Comparison of ENCODE assay signal across 10 mouse cellular contexts in genomic region chr2:33203284-33203683, GRCm38 (mm10). TPM values are rescaled to one million over a fixed set of nuclear protein-coding genes. Genes with fewer than 3 reads are reported as not detected.
DNase-seq lines count a peak whose midpoint lies in the region; ATAC-seq and TF ChIP-seq lines count a peak whose summit lies in the region.
"Had no signal": no experiment of that assay in that cellular context is flagged by ENCODE, and none has a peak within 500 bp of the region (broad histone marks: within the 10 kb centered on the region; RNA-seq: fewer than 3 reads in every experiment).

No protein-coding gene starts in this region.

- no peaks in the 10 kb centered on the region for H3K9me3 ChIP-seq in CH12.LX (replicated peaks; ENCODE audit: low read length)
- H3K9me3 ChIP-seq in heart, postnatal 0 days (replicated peaks; ENCODE audit: control insufficient read depth, low read length) = no peaks in the 10 kb centered on the region
- H3K9me3 ChIP-seq in midbrain, postnatal 0 days (ENCODE audit: low read length) = no peaks in the 10 kb centered on the region

- no peak overlapping the region for H3K4me3 ChIP-seq in heart, adult 2 months
- H3K4me3 ChIP-seq in CH12.LX (replicated peaks in 1 of 3; ENCODE audit: low read depth in 2 of 3, low read length in 2 of 3, poor library complexity in 1 of 3) = no peak overlapping the region
- no peak overlapping the region for H3K4me3 ChIP-seq in heart, postnatal 0 days (ENCODE audit: low read depth, low read length)
- no peak overlapping the region for H3K4me3 ChIP-seq in midbrain, postnatal 0 days (ENCODE audit: low read depth, low read length)
- H3K4me3 ChIP-seq: erythroblast, embryonic 14.5 days had no signal

- H3K4me1 ChIP-seq in heart, adult 2 months (ENCODE audit: control insufficient read depth, insufficient read depth, low read length) = peaks cover 26% of the 10 kb centered on the region
- H3K4me1 ChIP-seq in CH12.LX (ENCODE audit: control insufficient read depth in 1 of 2, insufficient read depth in 2 of 2) = peaks cover 9 to 64% of the 10 kb centered on the region in 2 experiments
- peaks cover 73% of the 10 kb centered on the region for H3K4me1 ChIP-seq in heart, postnatal 0 days (ENCODE audit: control insufficient read depth, insufficient read depth)
- H3K4me1 ChIP-seq in midbrain, postnatal 0 days (ENCODE audit: insufficient read depth, low read length) = peaks cover 12% of the 10 kb centered on the region; the same call in 1 of the 2 replicates

- TF ChIP-seq RAD21 in CH12.LX (IDR thresholded peaks at IDR 0.05; ENCODE audit: low read depth, low read length) = no peak

- peak overlapping the region; percentile 68 for H3K27ac ChIP-seq in heart, adult 2 months
- H3K27ac ChIP-seq in CH12.LX (ENCODE audit: insufficient read depth, low read depth) = no peak overlapping the region
- peak overlapping the region; percentile 65 for H3K27ac ChIP-seq in heart, postnatal 0 days (ENCODE audit: low read depth)
- H3K27ac ChIP-seq in midbrain, postnatal 0 days (ENCODE audit: low read depth, low read length) = peak overlapping the region; percentile 38; the same call in 1 of the 2 replicates

- H3K27me3 ChIP-seq in heart, adult 2 months (ENCODE audit: control insufficient read depth, insufficient read depth, low read length) = no peaks in the 10 kb centered on the region
- H3K27me3 ChIP-seq in CH12.LX (replicated peaks) = no peaks in the 10 kb centered on the region
- no peaks in the 10 kb centered on the region for H3K27me3 ChIP-seq in heart, postnatal 0 days (ENCODE audit: control insufficient read depth, insufficient read depth, low read length)
- no peaks in the 10 kb centered on the region for H3K27me3 ChIP-seq in midbrain, postnatal 0 days (ENCODE audit: insufficient read depth, low read length)

- in situ Hi-C loops in CH12.LX (cut with MboI; ENCODE audit: low pct_ligation_motif_present, low pct_unique_long_range_greater_than_20kb, low sequenced_read_pairs) = no loop called here

- no peak for TF ChIP-seq POLR2A in heart, adult 2 months (IDR thresholded peaks at IDR 0.05; ENCODE audit: insufficient read depth, low read depth, low read length)
- TF ChIP-seq POLR2A in CH12.LX (IDR thresholded peaks at IDR 0.05; ENCODE audit: low read depth, low read length) = no peak

- dilution Hi-C loops in CH12.LX (cut with MboI; ENCODE audit: extremely low pct_ligation_motif_present, extremely low pct_unique_long_range_greater_than_20kb, low sequenced_read_pairs) = no loop called here

- H3K79me2 ChIP-seq in heart, adult 2 months (replicated peaks; ENCODE audit: control insufficient read depth, insufficient read depth, low read length) = no peaks in the 10 kb centered on the region
- H3K79me2 ChIP-seq in CH12.LX (replicated peaks; ENCODE audit: control insufficient read depth, extremely low read depth, insufficient read depth, poor library complexity, severe bottlenecking) = no peaks in the 10 kb centered on the region

- no peaks in the 10 kb centered on the region for H3K36me3 ChIP-seq in heart, adult 2 months (ENCODE audit: control insufficient read depth, insufficient read depth, low read length)
- H3K36me3 ChIP-seq in CH12.LX (replicated peaks in 1 of 2; ENCODE audit: control insufficient read depth in 1 of 2, insufficient read depth in 1 of 2, low read length in 1 of 2) = no peaks in the 10 kb centered on the region
- H3K36me3 ChIP-seq in heart, postnatal 0 days (replicated peaks; ENCODE audit: control insufficient read depth, insufficient read depth, low read length) = no peaks in the 10 kb centered on the region
- no peaks in the 10 kb centered on the region for H3K36me3 ChIP-seq in midbrain, postnatal 0 days (ENCODE audit: insufficient read depth, low read length)

- 0 out of 2 replicates have a peak, but pooled peaks have one; percentile 26 for TF ChIP-seq EP300 in heart, adult 2 months (IDR thresholded peaks at IDR 0.05; ENCODE audit: insufficient read depth, low read depth, low read length)
- TF ChIP-seq EP300 in CH12.LX (IDR thresholded peaks at IDR 0.05; ENCODE audit: low read length) = peak; percentile 51
- TF ChIP-seq EP300 in heart, postnatal 0 days (IDR thresholded peaks at IDR 0.05; ENCODE audit: low read depth) = 0 out of 2 replicates have a peak, but pooled peaks have one; percentile 15

- DNase-seq in heart, adult 2 months = peak; percentile 42 to 45
- DNase-seq in heart, postnatal 36 days = no peak
- peak; percentile 83 for DNase-seq in CH12.LX (ENCODE audit: extremely low read depth)
- peak; percentile 54 for DNase-seq in heart, postnatal 0 days (ENCODE audit: low spot score)
- DNase-seq in midbrain, postnatal 0 days (ENCODE audit: low spot score) = no peak
- no peak for DNase-seq in cerebellum, postnatal 36 days
- DNase-seq in testis, postnatal 10 days (ENCODE audit: low spot score) = no peak
- no peak for DNase-seq in urinary bladder, postnatal 25 days (ENCODE audit: low spot score)

- no peak overlapping the region for H3K4me2 ChIP-seq in CH12.LX (ENCODE audit: insufficient read depth, low read depth, poor library complexity, severe bottlenecking)
- no peak overlapping the region for H3K4me2 ChIP-seq in heart, postnatal 0 days (ENCODE audit: low read depth, low read length)
- no peak overlapping the region for H3K4me2 ChIP-seq in midbrain, postnatal 0 days (ENCODE audit: low read depth, low read length, poor library complexity, severe bottlenecking)

- ATAC-seq in heart, postnatal 0 days (ENCODE audit: insufficient read depth, low read depth) = peak; percentile 31
- ATAC-seq in midbrain, postnatal 0 days (ENCODE audit: low FRiP score) = no peak
- ATAC-seq: intestine, embryonic 16.5 days had no signal

- intact Hi-C loops in heart, adult 2 months (cut with DNase I) = loop anchor here (2.0 kb wide), 1 partner anchor 14 kb away; no protein-coding TSS in a partner anchor
- intact Hi-C loops in heart, postnatal 36 days (cut with DNase I) = no loop called here

- 41% methylated on average over 6 of the region's 6 CpGs for WGBS in heart, adult 2 months
- WGBS in heart, postnatal 0 days = 32% methylated on average over 6 of the region's 6 CpGs
- 51% methylated on average over 6 of the region's 6 CpGs for WGBS in midbrain, postnatal 0 days

- no peak for TF ChIP-seq CTCF in heart, adult 2 months (IDR thresholded peaks at IDR 0.05)
- TF ChIP-seq CTCF in CH12.LX (conservative IDR thresholded peaks at IDR 0.05 in 1 of 2, IDR thresholded peaks at IDR 0.05 in 1 of 2; ENCODE audit: low read depth in 2 of 2, low read length in 2 of 2) = no peak
- no peak for TF ChIP-seq CTCF in heart, postnatal 0 days (IDR thresholded peaks at IDR 0.05; ENCODE audit: low read depth)
- TF ChIP-seq CTCF in midbrain, postnatal 0 days (IDR thresholded peaks at IDR 0.05) = no peak

- H3K9ac ChIP-seq in heart, adult 2 months (ENCODE audit: low read depth, low read length) = no peak overlapping the region
- H3K9ac ChIP-seq in CH12.LX (ENCODE audit: insufficient read depth, low read depth) = no peak overlapping the region
- H3K9ac ChIP-seq in heart, postnatal 0 days (replicated peaks; ENCODE audit: low read depth, low read length) = 0 out of 2 replicates have a peak overlapping the region, but pooled peaks have one; percentile 28
- 0 out of 2 replicates have a peak overlapping the region, but pooled peaks have one; percentile 13 for H3K9ac ChIP-seq in midbrain, postnatal 0 days (replicated peaks; ENCODE audit: low read length, poor library complexity, severe bottlenecking)

TF ChIP-seq in CH12.LX, 34 proteins besides CTCF, POLR2A, EP300 and RAD21:
- TF ChIP-seq ETS1 (conservative IDR thresholded peaks at IDR 0.05; ENCODE audit: low read depth, low read length) (peak; percentile 50), MEF2A (IDR thresholded peaks at IDR 0.05; ENCODE audit: borderline replicate concordance, low read depth, low read length) (peak; percentile 75), IRF4 (IDR thresholded peaks at IDR 0.05; ENCODE audit: low read depth, low read length) (no peak; the same call in 1 of the 2 replicates), BHLHE40 (IDR thresholded peaks at IDR 0.05; ENCODE audit: low read depth, low read length) (peak; percentile 49)
TF ChIP-seq in CH12.LX: peak in this region for 3.

RNA-seq across cellular contexts. Expression of gene Angptl2, which starts 12.6 kb away (rescaled TPM):
- 10 to 100 TPM; 45.3 to 46.2 TPM for total RNA-seq in heart, adult 2 months (2021)
- polyA plus RNA-seq in heart, adult 2 months (2012; rRNA removed) = 91.4 and 128 TPM in 2 replicates
- total RNA-seq in heart, postnatal 36 days (2021) = 10 to 100 TPM; 51.2 to 67.0 TPM
- total RNA-seq in CH12.LX (2012; rRNA removed) = 0.04 and 0.17 TPM in 2 replicates
- not detected in 2 replicates for total RNA-seq in CH12.LX (2014; rRNA removed)
- polyA plus RNA-seq in CH12.LX (2012; ENCODE audit: insufficient read length, low read depth) = 0.21 and 0.35 TPM in 2 replicates
- total RNA-seq in heart, postnatal 0 days (2014; rRNA removed; ENCODE audit: low replicate concordance) = 124 and 149 TPM in 2 replicates
- polyA plus RNA-seq in heart, postnatal 0 days (2015; fragmentation: Nextera tagmentation; extraction: Ambion mirVana) = 58.0 and 66.5 TPM in 2 replicates
- total RNA-seq in midbrain, postnatal 0 days (2014; rRNA removed) = 16.7 and 16.8 TPM in 2 replicates
- polyA plus RNA-seq in midbrain, postnatal 0 days (2015; fragmentation: Nextera tagmentation; extraction: Ambion mirVana) = 9.8 TPM in 2 replicates
- polyA plus RNA-seq: erythroblast, embryonic 14.5 days had no signal

Comparison
In these comparisons a context has a peak if more than half of its experiments do, and no peak if none do; other contexts are left out.
1. DNase-seq: peak in heart, adult 2 months (2 of 2), CH12.LX (single experiment) and heart, postnatal 0 days (single experiment); none in heart, postnatal 36 days (0 of 2), midbrain, postnatal 0 days (single experiment), cerebellum, postnatal 36 days (0 of 2), testis, postnatal 10 days (single experiment) and urinary bladder, postnatal 25 days (single experiment).
2. H3K9ac ChIP-seq: peak in heart, postnatal 0 days (single experiment) and midbrain, postnatal 0 days (single experiment); none in heart, adult 2 months (single experiment) and CH12.LX (single experiment).
3. RNA of gene Angptl2, which starts 12.6 kb away (total RNA-seq): 124 to 149 TPM in heart, postnatal 0 days, 51.2 to 67.0 TPM in heart, postnatal 36 days, 45.3 to 46.2 TPM in heart, adult 2 months and 16.7 to 16.8 TPM in midbrain, postnatal 0 days; 0.04 to 0.17 TPM in CH12.LX; every median in the first group is over 10 times any median in the second.